Mouse (Mus musculus) ES-E14 (cell line): Measurements from ENCODE around the gene Rc3h1.
"Not testable (repeated sequence)": the region's sequence is repeated elsewhere in the genome, so short reads cannot be mapped to it uniquely, and the experiment has no call there.

Source experiments
- CHD2 ChIP-seq: IDR thresholded peaks from 2 replicates; pipeline ENCODE4 v1.6.1; 2014; ENCODE audit warnings: mild to moderate bottlenecking, low read depth, low read length, inconsistent platforms
- HCFC1 ChIP-seq: IDR thresholded peaks from 2 replicates; pipeline ENCODE4 v1.6.1; 2012; ENCODE audit warnings: low read length, inconsistent platforms, borderline replicate concordance; ENCODE audit not compliant: insufficient read depth

DNA sequence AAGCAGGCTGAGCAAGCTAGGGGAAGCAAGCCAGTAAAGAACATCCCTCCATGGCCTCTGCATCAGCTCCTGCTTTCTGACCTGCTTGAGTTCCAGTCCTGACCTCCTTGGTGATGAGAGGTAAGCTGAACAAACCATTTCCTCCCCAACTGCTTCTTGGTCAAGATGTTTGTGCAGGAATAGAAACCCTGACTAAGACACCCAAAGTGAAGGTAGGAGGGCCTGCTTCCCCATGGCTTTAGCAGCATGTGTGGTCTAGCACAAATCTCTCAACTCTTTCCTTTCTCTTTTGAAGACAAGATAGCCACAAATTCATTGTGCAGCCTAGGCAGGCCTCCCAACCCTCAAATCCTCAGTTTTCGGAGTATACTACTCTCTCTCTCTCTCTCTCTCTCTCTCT lies 78.5 kb downstream of the Rc3h1 start:
- not testable (repeated sequence) for TF ChIP-seq HCFC1, CHD2
